Mouse (Mus musculus) cerebellum, postnatal 10 days (tissue): ENCODE data around the gene Mlst8.

Experiments used
- DNase-seq, 2 experiments: peaks; one replicate each; pipeline ENCODE4 v3.0.0; 2021; ENCODE audit warnings: mixed read lengths in 2 of 2

The Mlst8 gene

GRCm38 (mm10) chr17:24488662-24489264, 9.9 kb upstream of the Mlst8 start:
- DNase-seq = peak; percentile 70 to 81

- DNase-seq = peak in 1 of 2 experiments; percentile 80
Measured at GRCm38 (mm10) chr17:24488186-24488661, 9.3 kb upstream of the Mlst8 start, which contains the start of gene Caskin1. Gene Caskin1, plus strand, starts transcription at chr17:24488601.

- DNase-seq = peak; percentile 85 to 90
Measured at GRCm38 (mm10) chr17:24485090-24485860, 6.4 kb upstream of the Mlst8 start.

GRCm38 (mm10) chr17:24483495-24483894, 4.6 kb upstream of the Mlst8 start:
- DNase-seq = no peak

- no peak for DNase-seq
Measured at GRCm38 (mm10) chr17:24481027-24481815, 2.3 kb upstream of the Mlst8 start.

- peak in 1 of 2 experiments; percentile 46 for DNase-seq
Measured at GRCm38 (mm10) chr17:24480201-24480826, 1.4 kb upstream of the Mlst8 start.

- DNase-seq = no peak
Measured at GRCm38 (mm10) chr17:24479431-24479830, 553 bp upstream of the Mlst8 start.

- DNase-seq = peak; percentile 63 to 64
Measured at GRCm38 (mm10) chr17:24477985-24478600, 785 bp downstream of the Mlst8 start.

GRCm38 (mm10) chr17:24477053-24477984, 1.6 kb downstream of the Mlst8 start:
- no peak for DNase-seq

- no peak for DNase-seq
Measured at GRCm38 (mm10) chr17:24476022-24476776, 2.7 kb downstream of the Mlst8 start.

- DNase-seq = no peak
Measured at GRCm38 (mm10) chr17:24475586-24475985, 3.3 kb downstream of the Mlst8 start.

GRCm38 (mm10) chr17:24474557-24474956, 4.3 kb downstream of the Mlst8 start:
- peak in 1 of 2 experiments; percentile 52 for DNase-seq

GRCm38 (mm10) chr17:24473612-24474275, 5.1 kb downstream of the Mlst8 start, which contains the start of gene Bricd5:
Gene Bricd5, plus strand, starts transcription at chr17:24473884.
- no peak for DNase-seq

GRCm38 (mm10) chr17:24472512-24472911, 6.4 kb downstream of the Mlst8 start:
- DNase-seq = peak; percentile 77 to 81

- DNase-seq = peak in 1 of 2 experiments; percentile 58
Measured at GRCm38 (mm10) chr17:24470701-24471527, 8.0 kb downstream of the Mlst8 start.

GRCm38 (mm10) chr17:24469910-24470602, 8.8 kb downstream of the Mlst8 start, which contains the start of the genes E4f1 and Pgp:
Gene E4f1, minus strand, starts transcription at chr17:24470313.
Gene Pgp, plus strand, starts transcription at chr17:24470392.
- DNase-seq = peak; percentile 100

GRCm38 (mm10) chr17:24469336-24469909, 9.5 kb downstream of the Mlst8 start:
- DNase-seq = no peak
